Mouse (Mus musculus): Measurements from ENCODE around the gene Stat5b.
A peak's percentile ranks its signal among the peaks of the same experiment; 100 is the strongest.

Gene Stat5b

DNA sequence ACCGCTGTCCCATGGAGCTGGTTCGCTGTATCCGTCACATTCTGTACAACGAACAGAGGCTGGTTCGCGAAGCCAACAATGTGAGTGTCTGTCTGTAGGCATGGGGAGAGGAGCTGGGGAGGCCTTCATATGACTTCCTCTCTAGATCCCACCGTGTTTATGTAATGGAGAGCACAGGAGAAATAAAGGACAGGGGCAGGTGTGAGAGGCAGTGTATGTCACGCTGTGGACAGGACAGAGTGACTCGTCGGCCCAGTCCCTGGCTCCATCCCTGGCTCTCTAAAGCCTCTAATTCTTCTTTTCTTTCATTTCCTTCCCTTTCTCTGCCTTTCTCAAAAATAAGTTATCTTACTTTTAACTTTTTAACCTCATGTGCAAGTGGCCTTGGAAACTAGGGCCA is 12.6 kb upstream of the Stat5b start:
- DNase-seq: no peak

DNA sequence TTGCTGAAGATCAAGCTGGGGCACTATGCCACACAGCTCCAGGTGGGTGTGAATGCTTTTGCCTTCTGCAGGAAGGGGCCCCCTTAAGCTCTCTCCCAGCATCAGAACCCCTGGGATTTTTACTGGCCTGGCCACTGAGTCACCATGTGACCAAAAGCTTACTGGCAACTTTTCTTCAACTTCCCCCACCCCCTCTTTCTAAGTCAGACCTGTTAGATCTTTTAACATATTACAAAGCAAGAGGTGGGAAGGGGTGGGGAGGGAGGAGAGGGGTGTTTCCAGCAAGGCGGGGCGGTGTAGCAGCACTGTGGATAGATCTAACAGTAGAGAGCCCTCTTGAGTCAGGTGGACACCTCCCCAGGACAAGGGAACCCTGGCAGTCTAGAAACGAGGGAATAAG is 11.3 kb upstream of the Stat5b start:
- peak; percentile 46 for DNase-seq

DNA sequence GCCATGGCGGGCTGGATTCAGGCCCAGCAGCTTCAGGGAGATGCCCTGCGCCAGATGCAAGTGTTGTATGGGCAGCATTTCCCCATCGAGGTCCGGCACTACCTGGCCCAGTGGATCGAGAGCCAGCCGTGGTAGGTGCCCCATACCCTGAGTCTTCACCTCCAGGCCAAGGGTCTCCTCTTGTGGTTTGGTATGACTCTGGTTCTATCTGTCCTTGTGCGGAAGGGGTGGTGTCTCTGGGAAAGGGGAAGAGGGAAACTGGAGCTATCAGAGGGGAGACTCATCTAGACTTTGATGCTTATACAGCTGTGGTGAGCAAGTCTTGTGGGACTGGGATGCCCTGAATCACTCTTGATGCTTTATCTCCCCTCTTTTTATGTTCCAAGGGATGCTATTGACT is 10.8 kb upstream of the Stat5b start:
- no peak for DNase-seq

DNA sequence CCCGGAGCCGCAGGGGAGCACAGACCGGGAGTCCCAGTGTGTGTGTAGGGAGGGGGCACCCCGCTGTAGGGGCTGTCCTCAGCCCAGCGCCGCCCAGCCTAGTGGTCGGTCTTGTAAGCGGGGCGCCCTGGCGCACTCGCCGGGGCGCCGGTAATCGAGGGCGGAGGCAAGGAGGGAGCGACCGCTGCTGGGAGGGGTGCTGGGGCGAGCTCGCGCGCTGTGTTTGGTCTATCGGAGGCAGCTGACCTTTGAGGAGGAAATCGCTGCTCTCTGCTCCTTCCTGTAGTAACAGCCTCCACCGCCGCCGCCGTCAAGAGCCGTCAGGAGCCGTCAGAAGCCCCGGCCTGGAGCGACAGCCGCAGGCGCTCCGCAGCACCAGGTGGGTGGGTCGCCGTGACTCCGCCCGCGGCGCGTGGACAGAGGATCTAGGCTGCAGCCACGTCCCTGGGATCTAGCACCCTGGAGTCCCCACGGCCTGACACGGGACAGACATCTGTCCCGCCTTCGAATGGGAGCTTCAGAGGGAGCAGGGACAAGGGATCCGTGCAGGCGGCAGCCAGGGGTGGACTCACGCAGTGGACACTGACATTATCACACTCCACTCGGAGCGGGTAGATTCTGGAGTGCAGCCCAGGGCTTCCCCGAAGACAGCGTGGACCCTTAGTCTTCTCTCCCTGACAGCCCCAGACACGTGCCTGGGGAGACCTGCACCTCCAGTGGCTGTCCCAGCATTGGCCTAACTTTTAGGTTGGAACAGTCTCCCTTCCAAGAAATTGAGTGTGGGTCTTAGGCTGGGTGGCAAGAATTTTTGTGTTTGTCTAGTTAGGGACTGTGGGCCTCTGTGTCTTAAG is 9.9 kb upstream of the Stat5b start:
- peak; percentile 91 for DNase-seq

DNA sequence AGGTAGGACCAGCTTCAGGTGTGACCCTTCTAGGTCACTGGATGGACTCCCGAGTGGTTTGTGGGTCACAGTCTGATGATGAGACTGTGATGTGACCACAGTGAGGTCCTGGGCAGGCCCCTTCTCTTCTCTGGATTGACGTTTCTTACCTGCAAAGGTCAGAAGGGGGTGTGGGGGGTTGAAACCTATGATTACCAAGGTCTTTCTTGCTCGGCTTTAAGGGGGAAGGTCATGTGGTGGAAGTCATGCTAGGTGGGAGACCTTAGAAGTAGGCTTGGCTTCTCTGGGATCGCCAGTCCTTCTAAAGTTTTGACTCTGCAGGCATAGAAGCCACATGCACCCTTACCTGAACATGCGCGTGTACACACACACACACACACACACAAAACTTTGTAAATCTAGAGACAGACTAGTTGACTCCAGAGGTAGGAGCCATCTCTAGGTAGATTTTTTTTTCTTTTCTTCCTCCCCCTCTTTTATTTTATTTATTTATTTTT is 9.1 kb upstream of the Stat5b start:
- no peak for DNase-seq

DNA sequence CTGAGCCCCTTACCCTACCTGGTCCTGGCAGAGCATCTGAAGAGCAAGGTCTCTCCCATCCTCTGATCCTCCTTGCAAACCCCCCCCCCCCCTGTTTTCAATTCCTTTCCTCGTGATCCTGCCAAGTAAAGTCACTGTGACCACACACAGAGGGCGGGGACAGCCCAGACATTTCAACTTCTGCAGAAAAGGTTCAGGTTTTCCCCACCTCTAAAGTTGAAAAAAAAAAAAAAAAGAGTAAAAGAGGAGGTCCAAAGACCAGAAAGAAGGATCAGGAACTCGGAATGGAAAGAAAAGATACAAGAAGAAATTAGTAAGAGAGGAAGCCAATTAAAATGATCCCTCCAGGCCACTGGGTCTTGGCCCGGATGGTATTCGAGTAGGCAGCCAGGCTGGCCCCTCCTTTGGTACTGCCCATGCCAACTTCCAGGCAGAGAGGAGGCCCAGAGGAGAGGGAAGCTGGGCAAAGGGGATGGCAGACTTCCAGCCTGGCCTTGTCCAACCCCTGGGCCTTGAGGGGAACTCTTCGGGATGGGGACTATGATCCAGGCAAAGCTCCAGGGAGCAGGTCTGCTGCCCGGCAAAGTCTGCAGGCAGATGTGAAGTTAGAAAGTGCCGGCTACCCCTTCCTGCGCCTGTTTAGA is 8.5 kb upstream of the Stat5b start, which contains the start of gene Stat5a:
Gene Stat5a (plus strand): TSS at position 417 of the 644 bp plus-strand sequence.
- DNase-seq: no peak

DNA sequence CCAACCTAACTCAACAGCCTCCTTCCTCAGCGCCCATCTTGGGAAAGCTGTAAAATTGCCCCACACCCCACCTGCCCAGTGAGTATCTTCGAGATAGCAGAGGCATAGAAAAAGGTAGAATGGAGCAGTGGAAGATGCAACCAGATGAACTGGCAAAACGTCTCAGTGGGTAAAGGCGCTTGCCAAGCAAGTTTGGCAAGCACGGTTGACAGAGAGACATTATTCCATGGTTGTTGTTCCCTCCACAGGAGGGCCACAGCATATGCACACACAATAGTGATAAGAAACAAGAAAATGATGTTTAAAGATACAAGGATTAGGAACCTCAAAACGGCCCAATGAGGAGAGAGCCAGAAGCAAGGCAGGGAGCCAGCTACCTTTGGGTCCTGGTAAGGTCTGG is 7.4 kb upstream of the Stat5b start:
- DNase-seq: no peak

DNA sequence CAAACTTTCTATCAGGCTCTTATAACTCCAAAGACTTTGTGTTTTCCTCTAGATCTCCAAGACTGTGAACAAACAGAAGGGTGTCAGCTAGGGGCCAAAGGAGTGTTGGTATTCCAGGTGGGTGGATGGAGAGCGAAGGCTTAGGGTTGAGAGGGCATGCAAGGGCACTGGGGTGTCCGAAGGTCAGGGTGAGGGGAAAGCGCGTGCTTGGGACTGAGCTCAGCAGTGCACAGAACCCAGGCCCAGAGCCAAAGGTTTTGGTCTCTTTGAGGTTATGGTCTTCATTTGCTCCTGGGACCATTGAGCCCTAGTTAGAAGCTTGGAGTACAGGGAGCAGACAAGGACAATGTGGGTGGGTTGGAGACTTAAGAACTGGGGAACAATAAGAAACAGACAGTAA is 4.7 kb upstream of the Stat5b start:
- no peak for DNase-seq

DNA sequence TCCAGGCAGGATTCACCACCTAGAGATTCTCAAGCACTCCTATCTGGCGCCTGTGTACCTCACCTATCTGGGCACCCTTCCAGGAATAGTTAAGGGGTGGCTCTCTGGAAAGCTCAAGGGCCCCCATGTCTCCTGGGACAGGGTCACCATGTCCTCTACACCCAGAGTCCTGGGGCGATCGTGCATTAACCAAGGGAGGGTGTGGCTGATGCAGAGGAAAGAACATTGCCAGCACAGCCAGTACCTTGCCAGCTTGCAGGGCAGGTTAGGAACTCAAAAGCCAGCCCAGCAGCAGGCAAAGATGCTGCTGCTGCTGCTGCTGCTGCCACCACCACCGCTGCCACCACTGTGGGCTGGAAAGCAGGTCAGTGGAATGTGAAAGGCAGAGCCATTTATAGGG is 3.7 kb upstream of the Stat5b start:
- no peak for DNase-seq

DNA sequence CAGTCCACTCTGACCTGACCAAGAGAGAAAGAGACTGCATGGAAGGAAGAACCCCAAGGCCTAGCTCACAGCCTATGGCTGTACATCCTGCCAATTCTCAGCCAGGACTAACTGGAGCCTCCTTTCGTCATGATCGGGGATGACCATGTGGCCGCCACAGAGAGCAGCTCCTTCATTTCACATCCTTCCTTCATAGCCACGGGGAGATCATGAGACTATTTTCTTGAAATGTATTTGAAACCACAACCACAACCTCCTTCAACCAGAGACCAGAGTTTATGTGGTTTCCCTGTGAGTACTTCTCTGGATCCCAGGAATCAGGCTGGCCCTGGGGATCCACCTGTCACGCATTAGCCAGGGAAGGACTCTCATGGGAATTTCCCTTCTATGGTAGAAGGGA is 2.5 kb upstream of the Stat5b start:
- no peak for DNase-seq

DNA sequence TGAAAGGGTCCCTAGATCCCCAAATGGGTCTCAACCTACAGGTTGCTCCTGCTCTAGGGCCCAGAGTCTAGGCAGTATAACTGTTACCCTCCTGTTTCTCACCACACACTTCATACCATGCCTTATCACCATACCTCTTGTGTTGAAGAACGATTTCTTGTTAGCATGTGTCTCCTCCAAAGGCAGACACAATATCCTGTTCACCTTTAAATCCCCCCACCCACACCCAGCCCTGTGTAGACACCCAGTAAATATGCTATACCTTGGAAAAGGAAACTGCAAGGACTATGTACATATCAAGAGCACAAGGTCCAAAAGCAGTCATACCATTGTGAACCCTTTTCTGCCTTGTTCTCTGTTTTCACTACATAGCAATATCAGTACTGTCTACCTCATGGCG is 1.6 kb upstream of the Stat5b start:
- DNase-seq: no peak

DNA sequence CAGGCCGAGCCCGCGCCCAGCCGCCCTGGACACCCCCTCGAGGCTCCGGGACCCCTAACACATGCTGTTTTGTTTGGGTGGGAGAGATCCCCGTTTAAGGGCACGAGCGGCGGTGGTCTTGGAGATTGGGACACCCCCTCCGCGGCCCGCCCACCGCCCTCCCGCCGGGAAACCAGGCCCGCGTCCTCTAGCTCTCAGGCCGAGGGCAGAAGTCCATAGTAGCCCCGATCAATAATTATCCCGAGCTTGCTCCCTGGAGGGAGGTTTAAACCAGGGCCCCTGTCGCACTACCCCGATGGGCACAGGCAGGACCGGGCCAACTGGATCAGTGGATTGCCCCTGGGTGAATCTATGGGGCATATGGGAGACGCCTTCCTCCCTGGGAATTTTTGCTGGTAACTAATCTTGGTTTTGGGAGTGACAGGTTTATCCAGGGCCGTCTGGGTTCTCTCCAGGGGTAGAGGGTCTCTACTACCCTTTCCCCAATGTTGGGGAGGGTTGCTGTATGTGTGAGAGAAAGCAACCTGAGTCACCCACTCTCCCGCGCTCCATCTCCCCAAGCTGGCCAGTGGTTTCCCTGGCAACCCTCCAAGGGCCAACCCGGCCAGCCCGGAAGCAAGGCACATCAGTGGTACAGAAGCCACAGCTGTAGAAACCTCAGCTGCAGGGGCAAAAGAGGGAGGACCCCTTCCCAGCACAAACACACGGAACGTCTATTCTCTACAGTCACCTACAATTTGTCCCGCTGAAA is 429 bp upstream of the Stat5b start:
- peak; percentile 64 for DNase-seq

DNA sequence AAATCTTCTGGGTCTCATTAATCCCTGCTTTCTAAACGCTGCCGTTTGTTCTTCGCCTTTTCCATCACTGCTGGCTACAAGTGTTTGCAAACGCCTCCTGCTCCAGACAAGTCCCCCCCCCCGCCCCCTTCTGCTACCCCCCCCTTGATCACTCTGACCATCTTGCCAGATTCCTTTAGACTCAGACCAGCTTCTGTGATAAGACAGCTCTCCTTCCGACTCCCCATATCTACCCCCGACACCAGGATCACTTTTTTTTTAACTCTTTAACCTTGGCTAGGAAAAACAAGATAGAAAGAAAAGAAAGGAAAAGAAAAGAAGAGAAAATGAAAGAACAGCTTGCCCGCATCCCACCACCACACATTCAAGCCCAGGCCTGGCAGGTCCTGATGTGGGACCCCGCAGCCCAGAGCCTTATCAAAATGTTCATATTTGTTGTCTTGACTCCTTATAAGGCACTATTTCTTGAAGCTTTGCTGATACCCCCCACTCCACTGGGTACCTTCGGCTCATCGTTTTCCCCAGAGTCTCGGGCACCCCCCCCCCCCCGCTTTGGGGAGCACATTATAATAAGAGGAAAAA is 977 bp downstream of the Stat5b start:
- no peak for DNase-seq

DNA sequence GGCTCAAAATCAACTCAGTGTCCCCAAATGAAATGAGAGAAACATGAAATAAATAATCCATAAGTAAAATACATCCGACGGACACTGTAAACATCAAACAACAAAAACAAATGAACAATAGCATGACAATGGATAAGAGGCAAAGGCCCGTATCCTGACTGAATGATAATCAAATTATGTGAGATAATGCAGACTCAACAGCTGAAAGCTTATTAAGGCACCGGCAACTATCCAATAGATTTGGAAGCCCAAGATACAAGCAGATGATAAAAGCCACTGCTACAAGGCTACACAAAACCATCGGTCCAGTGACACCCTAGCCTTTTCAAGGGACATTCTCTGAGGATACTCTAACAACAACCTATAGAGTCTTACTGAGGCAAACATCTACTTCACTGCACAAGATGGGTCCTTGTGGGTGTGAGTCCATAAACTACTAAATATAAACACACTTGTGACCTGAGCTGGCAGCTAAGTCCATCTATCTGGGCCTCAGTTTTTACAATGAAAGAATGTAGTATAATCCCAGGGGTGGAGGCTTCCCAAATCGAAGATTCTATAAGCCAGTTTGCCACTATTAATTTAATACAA is 1.6 kb downstream of the Stat5b start:
- DNase-seq: no peak

DNA sequence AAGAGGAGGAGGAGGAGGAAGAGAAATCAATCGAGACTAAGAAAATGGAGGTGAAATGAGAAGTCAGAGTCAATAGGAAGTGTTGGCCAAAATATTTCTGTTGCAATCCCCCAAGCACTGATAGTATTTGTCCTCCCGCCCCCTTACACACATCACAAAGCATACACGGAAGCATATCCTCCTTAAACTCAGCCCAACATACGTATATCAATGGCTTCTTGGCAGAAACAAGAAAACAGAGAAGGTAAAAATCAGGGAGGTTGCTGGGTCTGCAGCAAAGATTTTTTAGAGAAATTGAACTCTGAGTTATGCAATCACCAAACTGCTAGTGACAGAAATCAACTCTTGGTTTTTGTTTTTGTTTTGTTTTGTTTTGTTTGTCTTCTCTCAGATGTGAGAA is 2.4 kb downstream of the Stat5b start:
- DNase-seq: no peak

DNA sequence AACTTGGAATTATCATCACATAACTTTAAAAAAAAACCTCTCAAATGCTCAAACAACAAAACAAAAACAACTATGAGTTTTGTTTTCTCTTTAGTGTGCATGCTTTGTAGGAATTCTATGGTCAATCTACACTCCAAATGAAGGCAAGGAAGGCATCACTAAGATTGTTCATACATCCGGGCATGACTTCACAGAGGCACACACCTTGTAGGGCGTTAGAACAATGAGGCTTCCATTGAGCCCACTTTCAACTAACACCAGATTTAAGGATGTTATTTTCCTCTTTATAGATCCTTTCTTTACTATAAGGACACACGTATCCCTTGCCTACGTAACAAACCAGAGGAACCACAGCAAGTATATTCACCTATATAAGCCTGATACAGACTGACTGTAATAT is 3.0 kb downstream of the Stat5b start:
- no peak for DNase-seq

DNA sequence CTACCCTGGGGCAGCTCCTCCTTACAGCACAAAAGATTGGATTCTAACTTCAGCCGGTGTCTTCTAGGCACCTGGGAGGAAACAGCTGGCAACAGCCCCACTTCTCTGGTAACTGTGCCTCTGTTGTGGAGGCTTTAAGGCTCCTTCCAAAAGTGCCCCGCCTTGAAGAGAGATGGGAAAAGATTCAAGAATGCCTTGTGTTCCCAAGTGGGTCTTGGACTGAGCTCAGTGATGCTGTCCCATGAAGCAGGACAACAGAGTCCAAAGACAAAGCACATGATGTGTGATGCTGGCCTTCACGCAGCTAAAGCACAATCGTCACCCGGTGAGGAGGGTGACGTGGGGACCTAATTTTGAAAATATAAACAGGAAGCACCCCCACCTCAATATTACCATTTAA is 4.7 kb downstream of the Stat5b start:
- DNase-seq: peak; percentile 67

DNA sequence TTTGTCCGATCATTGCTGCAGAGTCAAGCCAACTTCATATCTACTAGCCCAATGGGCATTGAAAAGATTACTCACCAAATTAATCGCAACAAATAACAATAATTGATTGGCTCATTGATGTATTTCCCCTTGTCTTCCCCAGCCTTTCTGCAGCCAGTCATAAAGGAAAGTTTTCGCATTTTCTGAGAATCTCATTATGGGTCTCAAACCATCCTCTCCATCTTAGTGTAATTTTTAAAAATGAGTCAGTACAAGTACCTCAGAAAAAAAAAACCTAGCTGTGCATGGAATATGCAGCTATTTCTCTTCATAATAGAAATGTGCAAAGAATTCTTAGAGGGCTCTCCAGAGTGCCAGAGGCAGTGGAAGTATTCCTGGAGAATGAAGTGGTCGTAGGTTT is 6.4 kb downstream of the Stat5b start:
- no peak for DNase-seq

DNA sequence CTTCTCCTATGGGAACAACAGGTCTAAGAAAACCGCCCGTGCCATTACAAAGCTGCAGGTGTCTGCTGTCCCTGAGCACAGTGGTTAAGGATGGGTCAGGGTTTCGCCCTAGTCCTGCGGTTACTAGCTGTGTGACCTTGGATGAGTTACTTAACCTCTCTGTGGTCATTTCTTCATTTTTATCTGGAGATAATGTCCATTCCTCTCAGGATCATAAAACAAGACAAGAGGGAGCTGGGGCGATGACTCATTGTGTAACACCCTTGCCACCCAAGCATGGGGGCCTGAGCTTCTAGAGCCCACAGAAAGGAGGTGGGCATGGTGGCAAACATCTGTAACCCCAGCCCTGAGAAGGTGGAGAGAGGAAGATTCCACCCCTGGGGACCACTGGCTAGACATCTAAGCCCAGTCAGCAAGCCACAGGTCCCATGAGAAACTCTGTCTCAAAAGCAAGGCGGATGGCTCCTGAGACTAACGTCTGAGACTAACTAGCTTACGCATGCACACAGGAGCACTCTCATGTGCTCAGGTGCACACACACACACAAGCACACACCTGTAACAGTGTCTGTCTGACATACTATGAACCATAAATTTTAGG is 7.4 kb downstream of the Stat5b start:
- no peak for DNase-seq

DNA sequence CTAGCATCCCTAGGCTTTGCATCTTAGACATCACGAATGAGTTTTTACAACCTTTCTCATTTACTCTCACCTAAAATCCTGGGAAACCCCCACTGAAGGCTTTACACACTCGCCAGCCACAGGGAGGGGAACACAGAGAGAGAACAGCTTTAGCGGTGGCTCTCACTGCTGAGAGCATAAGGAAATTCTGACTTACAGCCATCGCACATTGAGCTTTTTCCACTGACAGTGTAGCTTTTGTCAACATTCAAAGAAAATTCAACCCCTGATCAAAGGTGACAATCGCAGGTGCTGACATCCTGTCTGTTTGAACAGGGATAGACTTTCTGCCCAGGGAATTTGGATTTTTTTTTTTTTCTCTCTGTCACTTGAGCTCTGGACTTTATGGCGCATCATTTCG is 8.5 kb downstream of the Stat5b start:
- DNase-seq: no peak

DNA sequence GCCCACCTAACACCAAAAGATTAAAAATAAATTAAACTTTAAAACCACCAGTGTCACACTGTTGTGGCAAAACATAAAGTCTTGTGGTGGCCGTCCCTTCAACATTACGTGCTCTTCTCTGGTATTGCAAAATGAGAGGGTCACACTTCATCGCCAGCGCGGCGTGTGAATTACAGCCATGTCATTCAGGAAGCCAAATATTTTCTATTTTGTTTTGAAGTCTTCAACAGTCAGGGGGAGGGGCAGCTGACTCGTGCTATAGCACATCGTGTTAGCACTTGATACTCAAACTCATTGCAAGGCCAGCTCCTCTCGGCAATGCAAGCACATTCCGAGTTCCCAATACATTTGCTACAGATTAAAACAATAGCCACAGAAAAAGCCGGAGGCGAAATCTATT is 9.7 kb downstream of the Stat5b start:
- peak; percentile 54 for DNase-seq

DNA sequence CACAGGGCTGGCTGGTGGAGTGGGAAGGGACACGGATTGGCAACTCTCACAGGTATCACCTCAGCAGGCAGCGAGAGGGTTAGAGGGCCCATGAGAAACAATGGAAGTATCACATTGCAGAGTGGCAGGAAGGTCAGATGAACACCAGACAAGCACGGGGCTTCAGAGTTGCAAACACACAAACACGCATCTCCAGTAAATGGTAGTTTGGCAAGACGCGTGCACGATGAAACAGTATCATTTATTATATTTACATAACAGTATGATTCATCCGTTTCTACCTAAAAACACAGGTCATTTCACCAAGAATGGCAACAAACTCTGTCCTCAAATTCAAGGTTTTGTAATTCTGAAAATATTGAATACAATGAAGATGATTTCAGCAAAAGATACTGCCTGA is 11.0 kb downstream of the Stat5b start:
- DNase-seq: no peak

DNA sequence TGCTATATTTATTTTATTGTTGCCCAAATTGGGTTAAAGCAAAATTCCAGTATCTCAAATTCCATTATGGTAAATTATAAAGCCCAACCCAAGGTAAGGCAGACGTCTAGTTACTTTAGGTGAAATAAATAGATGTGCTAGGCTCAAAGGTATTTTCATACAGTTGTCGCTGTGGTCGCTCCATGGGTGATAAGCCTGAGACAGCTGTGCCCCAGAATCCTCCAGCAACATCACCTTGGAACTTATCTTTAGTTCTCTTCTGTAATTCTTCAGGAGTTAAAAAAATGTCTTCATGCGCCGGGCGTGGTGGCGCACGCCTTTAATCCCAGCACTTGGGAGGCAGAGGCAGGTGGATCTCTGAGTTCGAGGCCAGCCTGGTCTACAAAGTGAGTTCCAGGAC is 11.6 kb downstream of the Stat5b start:
- no peak for DNase-seq

Measured in thymus, postnatal 14 days (tissue).